Mouse (Mus musculus): ENCODE results near the gene Vasp. TPM values are rescaled to one million over a fixed set of nuclear protein-coding genes. Genes with fewer than 3 reads are reported as not detected.
A peak's percentile ranks its signal among the peaks of the same experiment; 100 is the strongest.

Vasp gene
- polyA plus RNA-seq, 1 experiment = 194 TPM

GRCm38 (mm10) chr7:19279052-19279451 lies 7.4 kb upstream of the Vasp start:
- WGBS = 2% methylated on average over 34 of the region's 34 CpGs
- Histone ChIP-seq H3K4me1 (ENCODE audit: control insufficient read depth, insufficient read depth, low read length) (no peaks in the 10 kb centered on the region), H3K4me3 (replicated peaks; ENCODE audit: extremely low read depth, low read depth, low read length) (no peak overlapping the region)
- TF ChIP-seq CTCF (IDR thresholded peaks at IDR 0.05; ENCODE audit: insufficient read depth, low read length) = no peak
- TF ChIP-seq POLR2A (IDR thresholded peaks at IDR 0.05; ENCODE audit: borderline replicate concordance, extremely low read depth, low read depth, low read length) = no peak
- no peak for DNase-seq

- TF ChIP-seq POLR2A (IDR thresholded peaks at IDR 0.05; ENCODE audit: borderline replicate concordance, extremely low read depth, low read depth, low read length) (no peak), CTCF (IDR thresholded peaks at IDR 0.05; ENCODE audit: insufficient read depth, low read length) (peak; percentile 59)
- no peaks in the 10 kb centered on the region for H3K4me1 ChIP-seq (ENCODE audit: control insufficient read depth, insufficient read depth, low read length)
- no peak for DNase-seq
- no peak overlapping the region for H3K4me3 ChIP-seq (replicated peaks; ENCODE audit: extremely low read depth, low read depth, low read length)
- WGBS = 58% methylated on average over 4 of the region's 4 CpGs
These were observed 4.6 kb upstream of the Vasp start for GRCm38 (mm10) chr7:19276253-19276652.

- H3K4me1 ChIP-seq (ENCODE audit: control insufficient read depth, insufficient read depth, low read length) = peaks cover 15% of the 10 kb centered on the region
- whole genome bisulfite sequencing = 1% methylated on average over 36 of the region's 36 CpGs
- no peak for TF ChIP-seq CTCF (IDR thresholded peaks at IDR 0.05; ENCODE audit: insufficient read depth, low read length)
- peak; percentile 35; the same call in 1 of the 2 replicates for TF ChIP-seq POLR2A (IDR thresholded peaks at IDR 0.05; ENCODE audit: borderline replicate concordance, extremely low read depth, low read depth, low read length)
- DNase-seq = peak; percentile 84
- H3K4me3 ChIP-seq (replicated peaks; ENCODE audit: extremely low read depth, low read depth, low read length) = peak overlapping the region; percentile 90
These were observed 652 bp upstream of the Vasp start for GRCm38 (mm10) chr7:19272173-19272764.

- Histone ChIP-seq H3K4me3 (replicated peaks; ENCODE audit: extremely low read depth, low read depth, low read length) (peak overlapping the region; percentile 90), H3K4me1 (ENCODE audit: control insufficient read depth, insufficient read depth, low read length) (peaks cover 25% of the 10 kb centered on the region)
- TF ChIP-seq CTCF (IDR thresholded peaks at IDR 0.05; ENCODE audit: insufficient read depth, low read length) (no peak), POLR2A (IDR thresholded peaks at IDR 0.05; ENCODE audit: borderline replicate concordance, extremely low read depth, low read depth, low read length) (no peak)
- peak; percentile 34 for DNase-seq
- 2% methylated on average over 20 of the region's 21 CpGs for WGBS
These were observed 944 bp downstream of the Vasp start for GRCm38 (mm10) chr7:19270509-19271237.

GRCm38 (mm10) chr7:19269721-19270441 lies 1.7 kb downstream of the Vasp start:
- H3K4me3 ChIP-seq (replicated peaks; ENCODE audit: extremely low read depth, low read depth, low read length) = peak overlapping the region; percentile 90
- H3K4me1 ChIP-seq (ENCODE audit: control insufficient read depth, insufficient read depth, low read length) = peaks cover 25% of the 10 kb centered on the region
- TF ChIP-seq CTCF (IDR thresholded peaks at IDR 0.05; ENCODE audit: insufficient read depth, low read length) = no peak
- peak; percentile 40; the same call in 1 of the 2 replicates for TF ChIP-seq POLR2A (IDR thresholded peaks at IDR 0.05; ENCODE audit: borderline replicate concordance, extremely low read depth, low read depth, low read length)
- peak; percentile 57 for DNase-seq
- WGBS = 0% methylated on average over 19 of the region's 19 CpGs

GRCm38 (mm10) chr7:19268993-19269681 lies 2.5 kb downstream of the Vasp start:
- DNase-seq = no peak
- H3K4me3 ChIP-seq (replicated peaks; ENCODE audit: extremely low read depth, low read depth, low read length) = peak overlapping the region; percentile 90
- TF ChIP-seq POLR2A (IDR thresholded peaks at IDR 0.05; ENCODE audit: borderline replicate concordance, extremely low read depth, low read depth, low read length) (no peak), CTCF (IDR thresholded peaks at IDR 0.05; ENCODE audit: insufficient read depth, low read length) (no peak)
- H3K4me1 ChIP-seq (ENCODE audit: control insufficient read depth, insufficient read depth, low read length) = peaks cover 25% of the 10 kb centered on the region
- 7% methylated on average over 10 of the region's 10 CpGs for WGBS

GRCm38 (mm10) chr7:19267051-19267450 lies 4.6 kb downstream of the Vasp start:
- DNase-seq = peak; percentile 45
- WGBS = 31% methylated on average over 10 of the region's 10 CpGs
- TF ChIP-seq POLR2A (IDR thresholded peaks at IDR 0.05; ENCODE audit: borderline replicate concordance, extremely low read depth, low read depth, low read length) = no peak; the same call in 1 of the 2 replicates
- no peak for TF ChIP-seq CTCF (IDR thresholded peaks at IDR 0.05; ENCODE audit: insufficient read depth, low read length)
- Histone ChIP-seq H3K4me1 (ENCODE audit: control insufficient read depth, insufficient read depth, low read length) (peaks cover 25% of the 10 kb centered on the region), H3K4me3 (replicated peaks; ENCODE audit: extremely low read depth, low read depth, low read length) (no peak overlapping the region)

GRCm38 (mm10) chr7:19265928-19266822 lies 5.4 kb downstream of the Vasp start:
- WGBS = 43% methylated on average over 10 of the region's 10 CpGs
- DNase-seq = no peak
- H3K4me3 ChIP-seq (replicated peaks; ENCODE audit: extremely low read depth, low read depth, low read length) = no peak overlapping the region

More at GRCm38 (mm10) chr7:19265928-19266822, 5.4 kb downstream of the Vasp start:
- H3K4me1 ChIP-seq (ENCODE audit: control insufficient read depth, insufficient read depth, low read length) = peaks cover 25% of the 10 kb centered on the region
- no peak for TF ChIP-seq CTCF (IDR thresholded peaks at IDR 0.05; ENCODE audit: insufficient read depth, low read length)
- no peak for TF ChIP-seq POLR2A (IDR thresholded peaks at IDR 0.05; ENCODE audit: borderline replicate concordance, extremely low read depth, low read depth, low read length)
